Mouse (Mus musculus) CH12F3 (cell line): ENCODE data around the gene Slc39a11.

Source experiments
- in situ Hi-C: fragments of 300-500 bp; cut with MboI; formaldehyde crosslinking; loops from 2 replicates; pipeline ENCODE4 v1.14.3; 2020; ENCODE audit warnings: low sequenced_read_pairs

The Slc39a11 gene

DNA sequence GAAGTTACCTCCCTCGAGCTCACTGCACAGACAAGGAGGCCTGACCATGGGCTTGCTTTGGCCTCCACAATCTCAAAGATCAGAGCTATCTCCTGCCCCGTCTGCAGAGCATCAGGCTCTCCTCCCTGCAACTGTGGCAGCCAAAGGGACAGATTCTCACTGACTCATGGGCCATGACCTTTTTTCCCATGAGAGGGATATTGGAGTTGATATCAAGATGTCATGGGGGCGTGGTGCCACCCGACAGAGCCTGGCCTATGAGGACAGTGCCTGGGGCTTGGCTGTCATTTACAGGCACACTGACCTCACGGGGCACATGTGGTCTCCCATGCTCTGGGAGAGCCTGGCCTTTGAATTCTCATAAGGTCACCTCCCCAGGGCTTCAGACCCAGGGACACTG lies 346.7 kb downstream of the Slc39a11 start:
- in situ Hi-C loops, result loop anchor here (25.0 kb wide), 1 partner anchor 509 kb away; no protein-coding TSS in a partner anchor

DNA sequence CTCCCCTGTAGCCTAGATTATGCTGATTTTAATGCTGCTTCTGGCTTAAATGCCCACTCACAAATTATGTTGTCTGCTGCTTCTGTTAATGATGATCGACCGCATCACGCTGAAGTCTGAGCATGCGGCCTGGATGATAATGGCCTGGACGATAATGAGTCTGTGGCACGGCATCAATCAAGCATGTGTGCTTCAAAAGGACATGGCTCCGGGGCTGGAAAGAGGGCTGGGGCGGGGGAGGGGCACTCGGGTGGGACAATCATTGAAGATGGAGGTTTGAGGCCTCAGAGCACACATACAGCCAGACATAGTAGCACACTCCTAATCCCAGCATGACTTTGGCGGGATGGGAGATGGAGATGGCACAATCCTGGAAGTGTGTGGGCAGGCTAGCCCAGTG lies 350.4 kb downstream of the Slc39a11 start:
- in situ Hi-C loops, result loop anchor here (10.0 kb wide), 2 partner anchors 125 to 345 kb away; partner anchors contain the start of gene Cog1

DNA sequence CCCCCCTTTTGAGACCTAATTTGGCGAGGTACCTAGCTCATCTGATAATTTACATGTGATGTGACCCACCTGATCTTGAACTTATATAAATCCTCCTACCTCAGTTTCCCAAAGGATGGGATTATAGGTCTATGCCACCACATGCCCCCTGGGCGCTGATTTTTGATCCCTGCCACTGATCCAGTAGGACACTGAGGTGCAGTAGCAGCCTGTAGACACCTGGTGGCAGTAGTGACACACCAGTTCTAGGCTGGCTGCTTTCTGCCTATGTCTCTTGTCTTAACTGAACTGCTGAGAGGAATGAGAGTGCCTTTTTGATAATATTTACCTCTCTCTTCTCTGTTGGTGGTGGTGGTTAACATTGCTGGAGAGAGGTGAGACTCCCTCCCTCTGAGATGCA lies 352.1 kb downstream of the Slc39a11 start:
- in situ Hi-C loops, result loop anchor here (10.0 kb wide), 2 partner anchors 123 to 347 kb away; partner anchors contain the start of gene Cog1

DNA sequence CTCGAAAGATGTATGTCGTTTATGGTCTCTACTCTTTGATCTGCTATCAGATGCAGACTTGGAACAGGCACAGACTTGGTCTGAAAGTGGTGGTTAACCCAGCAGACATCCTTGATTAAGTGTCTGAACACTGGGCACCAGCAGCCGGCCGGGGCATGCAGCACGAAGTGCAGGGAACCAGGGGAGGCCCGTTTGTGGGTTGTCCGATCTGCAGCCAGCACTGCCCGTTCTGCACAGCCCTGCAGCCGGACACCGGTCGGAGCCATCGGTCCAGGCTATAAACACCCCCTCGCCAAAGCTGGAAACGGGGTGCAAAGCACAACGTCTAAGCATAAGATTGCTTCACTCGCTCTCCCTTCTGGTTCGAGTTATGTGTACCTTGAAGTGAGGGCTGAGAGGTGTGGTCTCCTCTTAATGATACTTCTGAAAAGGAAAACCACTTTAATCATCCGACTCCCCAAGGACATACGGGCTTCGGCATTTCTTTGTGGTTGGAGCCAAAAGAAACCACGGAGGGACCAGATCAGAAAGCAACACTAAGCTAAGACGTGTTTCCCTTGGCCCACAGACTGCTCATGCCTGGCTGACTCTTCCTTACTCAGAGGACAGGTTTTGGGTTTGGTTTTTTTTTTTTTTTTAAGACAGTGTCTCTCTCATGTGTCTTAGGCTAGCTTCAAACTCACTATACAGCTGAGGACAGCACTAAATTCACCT lies 352.8 kb downstream of the Slc39a11 start:
- in situ Hi-C loops, result loop anchor here (10.0 kb wide), 2 partner anchors 122 to 348 kb away; partner anchors contain the start of gene Cog1

DNA sequence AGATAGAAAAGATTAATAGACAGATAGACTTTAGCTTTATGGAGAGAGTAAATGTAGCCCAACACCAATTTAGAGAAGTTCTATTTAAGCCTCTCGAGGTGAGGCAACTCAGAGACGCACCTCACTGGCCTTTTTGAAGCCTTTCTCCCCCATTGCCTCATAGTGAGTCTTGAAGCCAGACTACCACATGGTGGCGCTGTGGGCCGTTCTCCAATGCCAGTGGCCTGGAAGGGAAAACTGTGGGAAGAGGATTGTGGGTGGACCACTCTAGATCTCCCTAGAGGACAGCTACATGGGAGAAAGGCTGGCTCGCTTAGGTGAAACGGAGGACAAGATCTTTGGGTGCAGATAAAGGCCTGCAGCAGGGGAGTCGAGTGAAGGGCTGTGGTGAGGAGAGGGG lies 353.7 kb downstream of the Slc39a11 start:
- in situ Hi-C loops, result loop anchor here (10.0 kb wide), 2 partner anchors 121 to 349 kb away; partner anchors contain the start of gene Cog1

DNA sequence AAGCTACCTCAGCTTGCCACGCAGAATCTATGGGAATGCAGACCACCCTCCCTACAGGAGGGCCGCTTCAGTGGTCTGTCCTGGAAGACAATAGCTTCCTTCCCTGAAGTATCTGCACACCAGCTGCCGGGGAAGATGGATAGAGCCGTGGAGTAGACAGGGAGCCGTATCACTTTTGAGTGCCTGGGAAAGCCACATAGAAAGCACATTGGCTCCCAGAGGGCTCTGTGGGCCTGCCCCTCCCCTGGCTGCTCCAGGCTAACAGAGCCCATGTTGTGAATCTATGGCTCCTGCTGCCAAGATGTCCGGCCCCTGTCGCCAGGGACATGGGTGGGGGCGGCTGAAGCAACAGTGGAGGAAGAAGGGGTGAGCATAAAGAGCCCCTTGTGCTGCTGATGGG lies 355.4 kb downstream of the Slc39a11 start:
- in situ Hi-C loops, result loop anchor here (10.0 kb wide), 2 partner anchors 120 to 350 kb away; partner anchors contain the start of gene Cog1

DNA sequence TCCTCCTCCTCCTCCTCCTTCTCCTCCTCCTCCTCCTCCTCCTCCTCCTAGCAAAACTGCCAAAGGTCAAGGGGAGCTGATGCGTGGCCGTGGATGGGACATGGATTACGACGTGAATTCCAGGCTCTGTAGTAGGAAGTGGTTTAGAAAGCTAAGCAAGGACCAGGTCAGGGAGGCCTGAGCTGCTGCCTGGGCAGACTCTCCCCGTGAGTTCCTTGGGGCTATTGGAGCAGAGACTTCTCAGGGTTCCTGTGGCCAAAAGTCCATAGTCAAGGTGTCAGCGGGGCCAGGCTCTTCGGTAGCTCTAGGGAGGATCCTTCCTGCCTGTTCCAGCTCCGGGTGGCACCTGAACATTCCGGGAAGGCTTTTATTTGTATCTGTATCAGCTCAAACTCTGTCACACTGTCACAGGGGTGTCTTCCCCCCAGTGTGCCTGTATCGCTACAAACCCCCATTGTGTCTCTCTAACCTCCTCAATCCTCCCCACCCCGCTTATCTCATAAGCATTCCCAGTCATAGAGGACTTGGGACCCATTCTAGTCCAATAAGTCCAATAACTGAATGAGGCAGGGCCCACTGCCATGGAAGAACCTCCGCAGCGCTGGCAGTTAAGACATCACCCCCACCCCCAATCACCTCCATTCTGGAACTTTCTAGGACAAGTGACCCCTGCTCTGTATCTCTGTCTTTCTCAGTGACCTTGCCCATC lies 356.8 kb downstream of the Slc39a11 start:
- in situ Hi-C loops, result loop anchor here (10.0 kb wide), 2 partner anchors 118 to 352 kb away; partner anchors contain the start of gene Cog1

DNA sequence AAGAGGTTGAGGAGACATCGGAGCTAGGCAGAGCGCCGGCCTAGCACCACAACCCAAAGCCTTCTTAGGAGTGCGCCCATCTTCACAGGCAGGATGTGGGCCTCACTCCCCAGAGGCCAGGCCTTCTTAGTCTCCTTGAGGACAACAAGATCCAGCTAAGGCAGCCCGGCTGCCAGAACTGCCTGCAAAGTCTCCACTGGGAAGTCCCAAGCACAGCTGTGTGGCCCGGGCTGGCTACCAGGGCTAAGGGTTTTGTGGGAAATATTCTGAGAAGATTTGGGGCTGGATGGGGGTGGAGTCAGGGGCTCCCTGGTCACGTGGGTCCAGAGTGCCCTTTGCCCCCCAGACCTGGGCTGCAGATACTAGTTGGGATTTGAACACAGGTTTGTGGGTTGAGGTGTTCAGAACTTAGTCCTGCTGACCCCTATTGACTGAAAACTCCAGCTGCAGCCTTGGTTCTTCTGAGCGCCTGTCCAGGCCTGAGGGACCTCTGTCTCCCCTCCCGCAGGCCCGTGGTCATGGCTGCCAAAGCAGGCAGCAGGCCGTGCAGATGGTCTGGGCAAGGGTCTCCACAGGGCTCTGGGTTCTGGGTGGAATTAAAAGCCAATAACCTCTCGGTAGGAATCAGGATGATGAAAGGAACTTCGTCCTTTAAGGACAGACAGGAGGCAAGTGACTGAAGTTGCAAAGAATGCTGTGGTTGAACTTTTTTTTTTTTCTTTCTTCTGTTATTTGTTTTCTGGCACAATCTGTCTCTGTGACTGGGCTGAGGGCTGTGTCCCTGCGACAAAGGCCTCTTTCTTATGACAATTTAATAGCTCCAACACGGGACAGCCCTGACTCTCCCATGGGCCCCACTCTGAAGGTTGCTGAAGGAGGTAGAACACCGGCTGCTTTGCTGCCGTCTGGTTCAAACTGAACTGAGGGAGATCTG lies 357.8 kb downstream of the Slc39a11 start:
- in situ Hi-C loops, result loop anchor here (10.0 kb wide), 2 partner anchors 117 to 353 kb away; partner anchors contain the start of gene Cog1

DNA sequence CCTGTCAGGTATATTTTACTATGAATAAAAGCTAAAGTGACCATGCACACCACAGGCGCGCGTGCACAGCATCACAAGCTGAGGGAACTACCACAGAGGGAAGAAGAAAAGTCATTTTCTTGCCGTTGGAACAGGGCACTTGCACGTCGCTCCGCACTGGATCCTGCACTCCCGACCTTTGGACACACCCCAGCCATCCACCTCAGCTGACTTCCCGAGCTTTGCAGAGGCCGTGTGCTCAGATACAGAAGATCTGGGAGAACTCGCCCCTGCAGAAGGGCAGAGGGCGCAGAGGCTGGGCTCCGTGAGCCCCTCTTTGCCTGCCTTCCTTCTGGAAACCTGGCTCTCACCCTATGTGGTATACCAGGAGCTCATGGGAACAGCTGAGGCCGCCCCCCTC lies 359.0 kb downstream of the Slc39a11 start:
- in situ Hi-C loops, result loop anchor here (10.0 kb wide), 2 partner anchors 116 to 354 kb away; partner anchors contain the start of gene Cog1

DNA sequence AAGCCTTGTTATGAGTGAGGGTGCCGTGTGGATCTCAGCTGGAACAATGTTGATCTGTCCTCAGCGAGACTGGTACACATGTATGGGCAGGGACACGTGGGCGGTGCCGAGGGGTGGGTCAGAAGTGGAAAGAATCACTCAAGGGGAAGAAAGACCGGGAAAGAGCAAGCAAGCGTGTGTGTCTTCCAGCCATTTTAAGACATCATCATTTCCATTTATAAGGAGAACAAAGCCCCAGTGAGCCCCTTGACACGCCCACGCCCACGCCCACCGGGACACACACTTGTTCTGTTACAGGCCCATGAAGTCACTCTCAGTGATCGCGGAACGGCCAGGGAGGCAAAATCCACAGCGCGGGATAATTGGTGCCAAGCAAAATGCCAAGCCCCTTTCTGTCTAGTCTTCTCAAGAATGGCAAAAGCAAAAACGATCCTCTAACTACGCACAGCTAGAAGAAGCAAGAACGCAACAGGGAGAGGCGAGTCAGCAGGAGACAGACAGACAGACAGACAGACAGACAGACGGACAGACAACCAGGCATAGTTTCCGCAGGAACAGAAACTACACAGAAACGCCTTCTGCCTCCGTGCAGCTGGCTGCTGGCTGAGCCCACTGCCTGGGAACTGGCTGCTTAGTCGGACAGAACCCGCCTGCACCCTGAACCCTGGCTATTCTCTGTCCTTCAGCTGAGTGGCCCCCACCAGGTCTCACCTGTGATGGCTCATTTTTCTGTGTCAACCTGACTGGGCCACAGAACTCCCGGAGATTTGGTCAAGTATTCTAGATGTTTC lies 364.7 kb downstream of the Slc39a11 start:
- in situ Hi-C loops, result loop anchor here (5.0 kb wide), 1 partner anchor 93 kb away; no protein-coding TSS in a partner anchor

DNA sequence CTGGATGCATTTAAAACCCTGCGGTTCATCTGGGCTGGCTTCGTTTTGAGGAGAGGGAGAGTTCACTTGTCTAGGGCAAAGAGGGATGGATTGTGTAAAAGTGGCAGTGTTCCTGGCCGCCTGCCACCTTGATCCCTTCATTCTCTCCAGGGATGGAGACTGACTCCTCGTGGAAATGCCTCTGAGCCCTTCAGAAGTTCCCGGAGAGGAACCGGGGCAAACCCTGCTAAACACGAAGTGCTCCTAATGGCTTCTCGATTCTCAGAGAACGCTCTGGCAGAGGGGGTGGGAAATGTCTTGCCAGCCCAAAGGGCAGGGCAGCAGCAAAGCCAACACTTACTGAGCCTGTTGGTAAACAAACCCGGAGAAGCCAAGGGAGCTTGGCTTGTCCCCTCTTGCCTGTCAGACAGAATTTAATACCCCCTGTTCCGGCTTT lies 366.5 kb downstream of the Slc39a11 start:
- in situ Hi-C loops, result no loop called here

DNA sequence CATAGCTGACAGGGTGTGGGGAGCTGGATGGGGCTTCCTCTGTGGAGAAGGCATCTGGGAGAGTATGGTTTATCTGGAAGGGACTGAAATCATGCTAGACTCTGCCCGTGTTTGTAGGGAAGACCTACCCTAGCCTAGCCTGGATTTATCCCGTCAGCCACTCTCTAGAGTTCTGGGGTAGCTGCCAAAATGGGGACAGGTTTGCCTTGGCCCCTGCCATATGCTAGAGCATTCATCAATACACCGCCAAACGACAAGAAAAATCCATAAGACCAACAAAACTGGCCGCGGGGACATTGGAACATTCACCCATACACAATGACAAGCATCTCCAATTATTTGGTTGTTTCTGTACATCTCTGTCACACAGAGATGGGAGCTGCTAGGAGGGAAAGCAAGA lies 371.6 kb downstream of the Slc39a11 start:
- in situ Hi-C loops, result no loop called here

DNA sequence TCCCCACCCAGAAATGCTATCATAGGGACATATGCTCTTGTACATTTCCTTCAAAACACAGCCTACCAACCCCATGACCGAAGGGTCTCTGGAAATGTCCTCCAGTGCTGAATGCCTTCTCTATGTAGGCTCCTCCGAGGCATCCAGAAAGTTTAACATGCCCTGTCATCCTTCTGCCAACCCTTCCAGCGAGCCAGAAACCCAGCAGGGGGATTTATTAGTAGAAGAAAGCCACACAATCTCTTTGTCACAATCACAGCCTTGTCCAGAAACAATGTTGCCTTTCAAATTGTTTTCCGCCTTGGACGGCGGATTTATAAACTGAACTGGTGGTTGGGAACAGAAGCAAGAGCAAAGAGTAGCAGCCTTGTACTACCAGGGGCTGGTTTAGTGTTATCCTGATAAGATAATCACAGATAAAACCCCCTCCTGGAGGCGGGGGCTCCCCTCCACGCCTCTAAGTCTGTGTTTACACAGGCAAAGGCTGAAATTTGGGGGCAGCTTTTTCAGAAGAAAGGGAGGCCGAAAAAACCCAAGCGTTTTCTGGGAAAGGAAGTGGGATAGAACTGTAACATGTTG lies 372.8 kb downstream of the Slc39a11 start:
- in situ Hi-C loops, result no loop called here

DNA sequence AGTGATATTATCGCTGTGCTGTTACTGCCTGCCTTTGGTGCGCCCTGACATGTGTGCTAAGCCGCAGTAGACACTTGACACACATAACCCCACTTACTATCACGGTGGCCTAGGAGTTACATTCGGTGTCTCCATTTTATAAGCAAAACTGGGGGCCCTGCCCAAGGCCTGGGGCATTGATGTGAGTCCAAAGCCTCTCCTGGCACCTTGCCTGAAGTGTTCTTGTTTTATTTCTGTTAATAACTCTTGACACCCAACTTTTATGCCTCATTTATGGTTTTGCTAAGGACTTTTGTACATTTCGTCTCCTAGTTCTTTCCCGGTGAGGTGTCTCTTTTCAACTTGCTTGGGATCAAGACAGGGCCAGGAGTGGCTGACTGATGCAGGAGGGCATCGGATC lies 373.4 kb downstream of the Slc39a11 start:
- in situ Hi-C loops, result no loop called here

DNA sequence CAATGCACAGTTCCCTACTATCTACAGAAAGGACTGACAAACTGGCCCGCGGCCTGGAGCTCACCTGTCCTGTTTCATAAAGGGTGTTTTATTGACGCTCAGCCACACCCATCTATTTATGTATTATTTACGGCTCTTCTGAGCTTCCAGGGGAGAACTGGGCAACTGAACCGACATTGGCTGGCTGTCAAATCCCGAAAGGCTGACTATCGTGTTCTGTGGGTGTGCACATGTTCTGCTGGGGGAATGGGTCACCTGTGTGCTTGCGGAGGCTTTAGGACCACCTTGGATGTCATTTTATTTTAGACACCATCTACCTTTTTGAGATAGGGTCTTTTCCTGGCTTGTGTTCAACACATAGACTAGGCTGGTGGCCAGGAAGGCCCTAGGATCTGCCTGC lies 375.8 kb downstream of the Slc39a11 start:
- in situ Hi-C loops, result no loop called here

DNA sequence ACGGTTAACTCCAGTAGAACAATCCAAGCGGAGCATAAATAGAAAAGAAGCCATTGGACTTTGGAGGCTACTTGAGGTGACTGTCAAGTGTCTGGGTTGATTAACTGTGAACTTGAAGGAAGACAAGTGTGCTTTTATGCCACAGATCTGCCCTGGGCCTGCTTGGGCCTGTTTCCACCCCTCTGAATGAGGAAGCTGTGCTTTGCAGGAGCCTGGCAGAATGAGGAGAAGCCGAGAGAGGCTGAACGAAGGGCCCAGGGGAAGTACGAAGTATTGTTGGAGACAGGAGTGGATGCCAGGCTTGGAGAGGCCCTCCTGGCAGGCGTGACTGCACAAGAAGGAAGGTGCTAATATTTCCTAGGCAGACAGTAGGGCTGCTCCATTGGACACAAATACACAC lies 378.0 kb downstream of the Slc39a11 start:
- in situ Hi-C loops, result no loop called here

DNA sequence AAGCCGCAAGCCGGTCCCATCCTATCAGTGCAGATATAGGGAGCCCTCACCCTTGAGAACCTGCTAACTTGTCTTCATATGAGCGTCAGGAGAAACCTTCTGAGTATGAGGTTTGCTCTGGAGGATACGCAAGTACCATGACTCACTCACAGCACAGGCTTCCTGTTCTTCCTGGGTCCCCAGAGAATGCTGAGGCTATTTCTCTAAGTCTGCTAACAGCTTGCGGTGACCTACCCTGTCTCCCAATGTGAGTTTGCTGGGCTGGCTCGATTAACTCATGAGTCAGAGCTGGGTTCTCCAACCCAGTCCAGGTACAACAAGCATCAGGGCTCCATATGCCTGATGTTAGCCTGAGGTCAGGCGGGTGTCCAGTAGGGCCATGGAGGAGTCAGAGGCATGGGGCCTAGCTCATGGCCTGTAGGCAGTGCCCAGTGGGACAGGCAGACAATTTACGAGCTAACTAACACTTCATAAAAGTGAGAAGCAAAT lies 381.0 kb downstream of the Slc39a11 start:
- in situ Hi-C loops, result no loop called here

DNA sequence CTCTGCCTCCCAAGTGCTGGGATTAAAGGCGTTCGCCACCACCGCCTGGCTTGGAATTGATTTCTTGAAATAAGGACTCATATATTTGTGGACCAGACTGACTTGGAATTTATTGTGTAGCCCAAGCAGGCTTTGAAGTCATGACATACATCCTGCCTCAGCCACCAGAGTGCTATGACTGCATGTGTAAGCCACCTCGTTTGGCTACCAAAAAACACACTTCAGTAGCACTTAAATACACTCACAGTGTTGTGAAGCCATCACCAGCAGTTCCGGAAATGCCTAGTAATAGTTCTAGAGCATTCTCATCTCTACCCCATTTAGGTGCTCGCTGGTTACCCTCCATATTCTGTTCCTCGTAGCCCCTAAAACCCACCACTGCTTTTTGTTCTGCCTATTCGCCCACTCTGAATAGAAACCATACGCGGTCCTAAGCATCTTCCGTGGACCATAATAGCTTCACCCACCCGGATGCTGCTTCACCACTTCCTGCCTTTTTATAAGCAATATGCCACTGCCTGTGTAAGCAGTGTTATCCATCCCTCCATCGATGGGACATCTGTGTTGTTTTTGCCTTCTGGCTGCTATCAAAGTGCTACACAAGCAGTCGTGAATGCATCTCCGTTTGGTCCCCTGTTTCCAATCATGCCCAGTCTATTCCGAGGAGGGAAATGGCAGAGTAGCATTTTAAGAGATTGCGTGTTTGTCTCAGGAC lies 382.2 kb downstream of the Slc39a11 start:
- in situ Hi-C loops, result no loop called here

DNA sequence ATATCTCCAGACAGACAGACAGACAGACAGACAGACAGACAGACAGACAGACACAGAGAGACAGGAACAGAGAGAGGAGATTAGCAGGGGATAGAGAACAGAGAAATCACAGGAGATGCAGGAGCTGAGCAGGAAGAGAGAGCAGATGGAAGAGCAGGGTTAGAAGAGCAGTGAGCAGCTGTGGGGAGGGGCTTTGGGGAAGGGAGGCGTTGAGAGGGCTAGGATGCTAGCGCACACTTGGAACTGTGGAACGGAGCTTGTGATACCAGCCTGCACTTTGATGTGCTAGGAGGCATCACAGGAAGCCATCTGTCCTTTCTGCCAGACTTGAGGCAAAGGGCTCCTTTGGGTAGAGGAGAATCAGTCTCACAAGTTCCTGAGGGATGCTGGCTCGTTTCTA lies 383.2 kb downstream of the Slc39a11 start:
- in situ Hi-C loops, result no loop called here
